Mouse (Mus musculus) brain, embryonic 14.5 days (tissue): ENCODE data around the gene Ccer2.

Experiments
- CTCF ChIP-seq: fragments of 200-500 bp; IDR thresholded peaks from 2 replicates; pipeline ENCODE4 v1.5.1; 2012; ENCODE audit warnings: inconsistent platforms, mild to moderate bottlenecking, moderate library complexity, borderline replicate concordance; ENCODE audit not compliant: insufficient read depth, insufficient read length; ENCODE audit errors: extremely low read depth
- POLR2A ChIP-seq: fragments of 200-500 bp; IDR thresholded peaks from 2 replicates; pipeline ENCODE4 v1.6.1; 2012; ENCODE audit warnings: mild to moderate bottlenecking, inconsistent platforms, borderline replicate concordance; ENCODE audit not compliant: poor library complexity, insufficient read depth, insufficient read length, severe bottlenecking; ENCODE audit errors: extremely low read depth

DNA sequence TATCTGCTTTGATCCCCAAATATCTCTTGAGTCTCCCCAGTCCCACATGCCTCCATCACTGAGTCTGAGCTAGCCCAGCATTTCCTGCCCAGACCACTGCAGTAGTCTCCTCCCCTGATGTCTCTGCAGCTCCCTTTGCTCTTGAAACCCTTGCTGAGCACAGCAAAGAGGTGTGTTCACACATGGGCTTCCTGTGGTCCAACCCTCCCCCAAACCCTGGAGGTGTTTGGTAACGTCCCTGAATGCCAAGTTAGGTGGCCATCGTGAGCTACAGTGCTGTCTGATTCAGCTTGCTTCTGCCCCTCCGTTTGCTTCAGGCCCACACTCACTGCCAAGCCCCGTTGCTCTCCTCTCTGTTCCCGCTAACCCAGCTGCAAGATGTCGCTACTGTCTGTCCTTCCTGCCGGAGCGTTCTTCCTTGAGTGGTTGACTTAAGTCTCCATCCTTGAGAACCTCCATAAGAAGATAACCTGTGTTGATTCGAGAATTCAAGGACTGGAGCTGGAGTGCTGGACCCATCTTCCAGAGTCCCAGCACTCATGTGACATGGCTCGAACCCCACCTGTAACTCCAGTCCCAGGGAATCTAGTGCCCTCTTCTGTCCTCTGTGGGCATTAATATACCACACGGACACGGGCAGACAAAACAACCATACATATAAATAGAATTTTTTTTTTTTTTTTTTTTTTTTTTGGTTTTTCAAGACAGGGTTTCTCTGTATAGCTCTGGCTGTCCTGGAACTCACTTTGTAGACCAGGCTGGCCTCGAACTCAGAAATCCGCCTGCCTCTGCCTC lies 36.6 kb downstream of the Ccer2 start:
- no peak for TF ChIP-seq POLR2A
- TF ChIP-seq CTCF: no peak
